Mouse (Mus musculus): ENCODE data around the gene Lpp.

Gene Lpp

GRCm38 (mm10) chr16:24434531-24435114 lies 41.3 kb downstream of the Lpp start:
- DNase-seq (ENCODE audit: low read depth, low spot score), result no peak

GRCm38 (mm10) chr16:24435115-24435553 lies 41.8 kb downstream of the Lpp start:
- DNase-seq (ENCODE audit: low read depth, low spot score), result no peak

GRCm38 (mm10) chr16:24438438-24438837 lies 45.1 kb downstream of the Lpp start:
- DNase-seq (ENCODE audit: low read depth, low spot score), result no peak

- no peak for DNase-seq (ENCODE audit: low read depth, low spot score)
Observed at GRCm38 (mm10) chr16:24441338-24441737, 48.0 kb downstream of the Lpp start.

GRCm38 (mm10) chr16:24442500-24443122 lies 49.3 kb downstream of the Lpp start:
- no peak for DNase-seq (ENCODE audit: low read depth, low spot score)

GRCm38 (mm10) chr16:24443123-24443515 lies 49.8 kb downstream of the Lpp start:
- DNase-seq (ENCODE audit: low read depth, low spot score), result peak; percentile 49

- no peak for DNase-seq (ENCODE audit: low read depth, low spot score)
Observed at GRCm38 (mm10) chr16:24443555-24443954, 50.2 kb downstream of the Lpp start.

- peak; percentile 55 for DNase-seq (ENCODE audit: low read depth, low spot score)
Observed at GRCm38 (mm10) chr16:24444818-24445217, 51.5 kb downstream of the Lpp start.

GRCm38 (mm10) chr16:24445473-24445872 lies 52.2 kb downstream of the Lpp start:
- DNase-seq (ENCODE audit: low read depth, low spot score), result no peak

GRCm38 (mm10) chr16:24446449-24446848 lies 53.1 kb downstream of the Lpp start:
- no peak for DNase-seq (ENCODE audit: low read depth, low spot score)

- no peak for DNase-seq (ENCODE audit: low read depth, low spot score)
Observed at GRCm38 (mm10) chr16:24447666-24448492, 54.6 kb downstream of the Lpp start.

GRCm38 (mm10) chr16:24448493-24448845 lies 55.2 kb downstream of the Lpp start:
- DNase-seq (ENCODE audit: low read depth, low spot score), result no peak

GRCm38 (mm10) chr16:24449806-24450205 lies 56.5 kb downstream of the Lpp start:
- no peak for DNase-seq (ENCODE audit: low read depth, low spot score)

- DNase-seq (ENCODE audit: low read depth, low spot score), result no peak
Observed at GRCm38 (mm10) chr16:24450256-24450655, 56.9 kb downstream of the Lpp start.

- no peak for DNase-seq (ENCODE audit: low read depth, low spot score)
Observed at GRCm38 (mm10) chr16:24451123-24451522, 57.8 kb downstream of the Lpp start.

GRCm38 (mm10) chr16:24453536-24453935 lies 60.2 kb downstream of the Lpp start:
- no peak for DNase-seq (ENCODE audit: low read depth, low spot score)

GRCm38 (mm10) chr16:24454493-24454892 lies 61.2 kb downstream of the Lpp start:
- peak; percentile 54 for DNase-seq (ENCODE audit: low read depth, low spot score)

GRCm38 (mm10) chr16:24455361-24455855 lies 62.1 kb downstream of the Lpp start:
- DNase-seq (ENCODE audit: low read depth, low spot score), result no peak

GRCm38 (mm10) chr16:24463842-24464241 lies 70.5 kb downstream of the Lpp start:
- no peak for DNase-seq (ENCODE audit: low read depth, low spot score)

- no peak for DNase-seq (ENCODE audit: low read depth, low spot score)
Observed at GRCm38 (mm10) chr16:24464436-24464835, 71.1 kb downstream of the Lpp start.

- no peak for DNase-seq (ENCODE audit: low read depth, low spot score)
Observed at GRCm38 (mm10) chr16:24465633-24466032, 72.3 kb downstream of the Lpp start.

- no peak for DNase-seq (ENCODE audit: low read depth, low spot score)
Observed at GRCm38 (mm10) chr16:24467544-24468290, 74.4 kb downstream of the Lpp start.
